Mouse (Mus musculus): Measurements from ENCODE around the gene Hoxb6. TPM values are rescaled to one million over a fixed set of nuclear protein-coding genes. Genes with fewer than 3 reads are reported as not detected.

Gene Hoxb6
- polyA plus RNA-seq, 1 experiment from 2014 or later = 87.2 TPM

- H3K27me3 ChIP-seq (ENCODE audit: control insufficient read depth, insufficient read depth, low read length) = no peaks in the 10 kb centered on the region
- peak overlapping the region; percentile 100 for H3K27ac ChIP-seq (ENCODE audit: low read depth, low read length)
- peaks cover 75% of the 10 kb centered on the region for H3K4me1 ChIP-seq (ENCODE audit: control insufficient read depth, insufficient read depth, low read length)
- peak overlapping the region; percentile 41 for H3K4me3 ChIP-seq (ENCODE audit: low read depth, low read length)
- ATAC-seq (ENCODE audit: insufficient read depth, low FRiP score, low TSS enrichment) (no peak), DNase-seq (ENCODE audit: low spot score) (peak; percentile 68)
- H3K9ac ChIP-seq (ENCODE audit: low read length) = peak overlapping the region; percentile 99
- 1% methylated on average over 39 of the region's 56 CpGs for whole genome bisulfite sequencing
- H3K4me2 ChIP-seq (ENCODE audit: low read depth) = peak overlapping the region; percentile 100
- no peaks in the 10 kb centered on the region for H3K9me3 ChIP-seq (ENCODE audit: control insufficient read depth, low read length)
- peaks cover 5% of the 10 kb centered on the region for H3K36me3 ChIP-seq (ENCODE audit: control insufficient read depth, insufficient read depth, low read length)
Observed at GRCm38 (mm10) chr11:96345220-96345892, 53.1 kb downstream of the Hoxb6 start.

DNA sequence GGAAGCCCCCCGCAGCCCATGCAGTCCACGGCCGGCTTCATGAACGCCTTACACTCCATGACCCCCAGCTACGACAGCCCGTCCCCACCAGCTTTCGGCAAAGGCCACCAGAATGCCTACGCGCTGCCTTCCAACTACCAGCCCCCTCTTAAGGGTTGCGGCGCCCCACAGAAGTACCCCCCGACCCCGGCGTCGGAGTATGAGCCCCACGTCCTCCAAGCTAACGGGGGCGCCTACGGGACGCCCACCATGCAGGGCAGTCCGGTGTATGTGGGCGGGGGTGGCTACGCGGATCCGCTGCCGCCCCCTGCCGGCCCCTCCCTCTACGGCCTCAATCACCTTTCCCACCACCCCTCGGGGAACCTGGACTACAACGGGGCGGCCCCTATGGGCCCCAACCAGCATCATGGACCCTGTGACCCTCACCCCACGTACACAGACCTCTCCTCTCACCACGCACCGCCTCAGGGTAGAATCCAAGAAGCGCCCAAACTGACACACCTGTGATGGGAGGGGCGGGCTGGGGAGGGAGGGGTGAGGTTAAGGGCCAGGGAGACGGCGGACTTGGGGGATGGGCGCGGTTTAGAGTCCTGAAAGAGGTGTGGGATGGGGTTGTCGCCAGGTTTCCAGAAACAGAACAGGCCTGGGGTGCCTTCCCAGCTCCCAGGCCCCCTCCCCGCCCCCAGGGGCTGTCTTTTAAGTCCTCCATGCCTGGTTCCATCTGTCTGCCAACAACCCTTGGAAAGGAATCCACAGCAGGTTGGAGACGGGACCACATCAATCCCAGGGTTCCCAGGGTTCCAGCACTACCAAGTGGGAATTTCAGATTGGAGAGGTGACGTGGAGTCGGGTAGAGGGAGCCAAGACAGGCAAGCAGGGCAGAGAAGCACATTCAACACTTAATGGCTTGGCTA is 53.9 kb downstream of the Hoxb6 start:
- 2% methylated on average over 44 of the region's 45 CpGs for WGBS
- H3K9ac ChIP-seq (ENCODE audit: low read length) = peak overlapping the region; percentile 99
- peaks cover 83% of the 10 kb centered on the region for H3K4me1 ChIP-seq (ENCODE audit: control insufficient read depth, insufficient read depth, low read length)
- peak overlapping the region; percentile 41 for H3K4me3 ChIP-seq (ENCODE audit: low read depth, low read length)
- H3K27ac ChIP-seq (ENCODE audit: low read depth, low read length) = peak overlapping the region; percentile 100
- DNase-seq (ENCODE audit: low spot score) (peak; percentile 70), ATAC-seq (ENCODE audit: insufficient read depth, low FRiP score, low TSS enrichment) (no peak)
- H3K36me3 ChIP-seq (ENCODE audit: control insufficient read depth, insufficient read depth, low read length) = peaks cover 5% of the 10 kb centered on the region
- H3K9me3 ChIP-seq (ENCODE audit: control insufficient read depth, low read length) = no peaks in the 10 kb centered on the region
- H3K4me2 ChIP-seq (ENCODE audit: low read depth) = peak overlapping the region; percentile 100
- H3K27me3 ChIP-seq (ENCODE audit: control insufficient read depth, insufficient read depth, low read length) = no peaks in the 10 kb centered on the region

GRCm38 (mm10) chr11:96346916-96347520 is 54.7 kb downstream of the Hoxb6 start:
- DNase-seq (ENCODE audit: low spot score) (peak; percentile 34), ATAC-seq (ENCODE audit: insufficient read depth, low FRiP score, low TSS enrichment) (no peak)
- peak overlapping the region; percentile 41 for H3K4me3 ChIP-seq (ENCODE audit: low read depth, low read length)
- 31% methylated on average over 5 of the region's 5 CpGs for WGBS
- peak overlapping the region; percentile 100 for H3K27ac ChIP-seq (ENCODE audit: low read depth, low read length)
- H3K4me1 ChIP-seq (ENCODE audit: control insufficient read depth, insufficient read depth, low read length) = peaks cover 79% of the 10 kb centered on the region
- H3K9ac ChIP-seq (ENCODE audit: low read length) = peak overlapping the region; percentile 99
- peaks cover 5% of the 10 kb centered on the region for H3K36me3 ChIP-seq (ENCODE audit: control insufficient read depth, insufficient read depth, low read length)
- H3K27me3 ChIP-seq (ENCODE audit: control insufficient read depth, insufficient read depth, low read length) = no peaks in the 10 kb centered on the region
- H3K9me3 ChIP-seq (ENCODE audit: control insufficient read depth, low read length) = no peaks in the 10 kb centered on the region
- H3K4me2 ChIP-seq (ENCODE audit: low read depth) = peak overlapping the region; percentile 100

DNA sequence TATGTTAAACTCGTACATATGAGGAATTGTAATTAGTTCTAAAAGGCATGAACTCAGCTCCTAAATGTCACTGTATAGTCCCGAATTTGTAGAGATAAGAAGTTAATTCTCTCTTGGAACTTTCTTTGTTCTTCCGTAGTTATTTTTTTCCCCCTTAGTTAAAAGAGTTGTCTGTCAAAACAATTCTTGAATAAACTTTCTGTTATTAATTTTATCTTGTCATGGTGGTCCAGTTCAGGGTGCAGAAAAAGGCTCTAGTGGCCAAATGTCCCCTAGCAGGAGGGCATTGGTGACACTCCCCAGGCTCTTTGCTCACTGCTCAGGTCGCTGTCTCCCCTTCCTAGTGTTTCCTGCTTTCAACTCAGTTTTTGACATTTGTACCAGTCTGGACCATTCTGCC is 55.4 kb downstream of the Hoxb6 start:
- Histone ChIP-seq H3K36me3 (ENCODE audit: control insufficient read depth, insufficient read depth, low read length) (peaks cover 5% of the 10 kb centered on the region), H3K9me3 (ENCODE audit: control insufficient read depth, low read length) (no peaks in the 10 kb centered on the region), H3K27me3 (ENCODE audit: control insufficient read depth, insufficient read depth, low read length) (no peaks in the 10 kb centered on the region), H3K4me3 (ENCODE audit: low read depth, low read length) (peak overlapping the region; percentile 32), H3K9ac (ENCODE audit: low read length) (peak overlapping the region; percentile 69), H3K4me2 (ENCODE audit: low read depth) (peak overlapping the region; percentile 95), H3K4me1 (ENCODE audit: control insufficient read depth, insufficient read depth, low read length) (peaks cover 72% of the 10 kb centered on the region), H3K27ac (ENCODE audit: low read depth, low read length) (peak overlapping the region; percentile 99)
- 6% methylated on average over 4 of the region's 4 CpGs for WGBS
- ATAC-seq (ENCODE audit: insufficient read depth, low FRiP score, low TSS enrichment) (no peak), DNase-seq (ENCODE audit: low spot score) (no peak)

DNA sequence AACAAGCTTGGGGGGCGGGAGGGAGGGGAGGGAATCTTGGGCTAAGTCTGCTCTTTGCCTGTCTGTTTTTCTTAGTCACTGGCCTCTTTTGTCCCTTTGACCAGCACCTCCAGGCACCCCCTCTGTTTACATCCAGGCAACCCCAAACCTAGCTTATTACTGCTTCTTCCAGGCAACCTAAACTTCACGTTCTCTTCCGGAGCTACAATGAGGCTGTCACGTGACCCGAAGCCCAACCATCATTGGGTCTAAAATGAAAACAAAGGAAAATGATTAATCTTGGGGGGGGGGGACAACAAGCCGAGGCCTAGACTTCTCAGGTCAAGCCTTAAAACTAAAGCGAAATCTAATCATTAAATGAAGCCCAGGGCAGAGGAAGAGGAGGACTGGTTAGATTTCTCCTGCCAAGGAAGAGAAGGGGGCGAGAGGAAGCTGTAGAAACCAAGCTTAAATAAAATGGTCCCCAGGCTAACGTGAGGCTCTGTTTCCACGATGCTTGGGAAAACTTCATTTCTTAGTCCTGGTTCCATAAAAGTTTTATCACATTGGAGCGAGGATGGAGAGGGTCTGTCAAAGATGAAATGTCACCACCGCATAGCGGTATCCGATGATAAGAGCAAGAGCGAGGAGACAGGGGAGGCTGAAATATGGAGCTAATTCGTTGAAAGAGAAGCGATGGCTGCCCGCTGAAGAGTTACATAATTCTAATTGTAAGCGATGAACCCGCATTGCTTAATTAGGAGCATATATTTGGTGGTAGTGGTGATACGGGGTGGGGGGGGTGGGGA is 56.1 kb downstream of the Hoxb6 start:
- H3K36me3 ChIP-seq (ENCODE audit: control insufficient read depth, insufficient read depth, low read length) = peaks cover 8% of the 10 kb centered on the region
- no peaks in the 10 kb centered on the region for H3K27me3 ChIP-seq (ENCODE audit: control insufficient read depth, insufficient read depth, low read length)
- peak overlapping the region; percentile 69 for H3K9ac ChIP-seq (ENCODE audit: low read length)
- peak overlapping the region; percentile 95 for H3K4me2 ChIP-seq (ENCODE audit: low read depth)
- peak overlapping the region; percentile 99 for H3K27ac ChIP-seq (ENCODE audit: low read depth, low read length)
- peak; percentile 79 for DNase-seq (ENCODE audit: low spot score)
- ATAC-seq (ENCODE audit: insufficient read depth, low FRiP score, low TSS enrichment) = no peak
- H3K4me1 ChIP-seq (ENCODE audit: control insufficient read depth, insufficient read depth, low read length) = peaks cover 66% of the 10 kb centered on the region
- peak overlapping the region; percentile 32 for H3K4me3 ChIP-seq (ENCODE audit: low read depth, low read length)
- no peaks in the 10 kb centered on the region for H3K9me3 ChIP-seq (ENCODE audit: control insufficient read depth, low read length)
- under 1% methylated on average over 21 of the region's 21 CpGs for WGBS

- Histone ChIP-seq H3K27ac (ENCODE audit: low read depth, low read length) (peak overlapping the region; percentile 99), H3K9me3 (ENCODE audit: control insufficient read depth, low read length) (no peaks in the 10 kb centered on the region), H3K4me3 (ENCODE audit: low read depth, low read length) (peak overlapping the region; percentile 32), H3K4me2 (ENCODE audit: low read depth) (peak overlapping the region; percentile 95), H3K9ac (ENCODE audit: low read length) (peak overlapping the region; percentile 69), H3K27me3 (ENCODE audit: control insufficient read depth, insufficient read depth, low read length) (no peaks in the 10 kb centered on the region), H3K36me3 (ENCODE audit: control insufficient read depth, insufficient read depth, low read length) (peaks cover 8% of the 10 kb centered on the region), H3K4me1 (ENCODE audit: control insufficient read depth, insufficient read depth, low read length) (peaks cover 60% of the 10 kb centered on the region)
- WGBS = 1% methylated on average over 3 of the region's 3 CpGs
- ATAC-seq (ENCODE audit: insufficient read depth, low FRiP score, low TSS enrichment) = no peak
- DNase-seq (ENCODE audit: low spot score) = peak; percentile 53
Observed at GRCm38 (mm10) chr11:96348988-96349387, 56.7 kb downstream of the Hoxb6 start.

GRCm38 (mm10) chr11:96349491-96350340 is 57.4 kb downstream of the Hoxb6 start:
- ATAC-seq (ENCODE audit: insufficient read depth, low FRiP score, low TSS enrichment) (no peak), DNase-seq (ENCODE audit: low spot score) (peak; percentile 84)
- peak overlapping the region; percentile 99 for H3K27ac ChIP-seq (ENCODE audit: low read depth, low read length)
- H3K9ac ChIP-seq (ENCODE audit: low read length) = peak overlapping the region; percentile 69
- H3K9me3 ChIP-seq (ENCODE audit: control insufficient read depth, low read length) = no peaks in the 10 kb centered on the region
- peaks cover 8% of the 10 kb centered on the region for H3K36me3 ChIP-seq (ENCODE audit: control insufficient read depth, insufficient read depth, low read length)
- H3K4me3 ChIP-seq (ENCODE audit: low read depth, low read length) = peak overlapping the region; percentile 32
- peak overlapping the region; percentile 95 for H3K4me2 ChIP-seq (ENCODE audit: low read depth)
- peaks cover 53% of the 10 kb centered on the region for H3K4me1 ChIP-seq (ENCODE audit: control insufficient read depth, insufficient read depth, low read length)
- no peaks in the 10 kb centered on the region for H3K27me3 ChIP-seq (ENCODE audit: control insufficient read depth, insufficient read depth, low read length)
- under 1% methylated on average over 14 of the region's 14 CpGs for WGBS

All from neural tube, embryonic 11.5 days (tissue).